Mouse (Mus musculus) cerebellum, adult 2 months (tissue): Measurements from ENCODE around the gene Rtl1.

ENCODE experiments used
- CTCF ChIP-seq: fragments of 200-500 bp; IDR thresholded peaks from 2 replicates; pipeline ENCODE4 v1.5.1; 2011; ENCODE audit warnings: low read depth, mild to moderate bottlenecking, control low read depth, low read length, moderate library complexity, borderline replicate concordance; ENCODE audit not compliant: insufficient read depth
- POLR2A ChIP-seq: fragments of 200-500 bp; IDR thresholded peaks from 2 replicates; pipeline ENCODE4 v1.6.1; 2011; ENCODE audit warnings: low read length, control low read depth, borderline replicate concordance; ENCODE audit not compliant: insufficient read depth

DNA sequence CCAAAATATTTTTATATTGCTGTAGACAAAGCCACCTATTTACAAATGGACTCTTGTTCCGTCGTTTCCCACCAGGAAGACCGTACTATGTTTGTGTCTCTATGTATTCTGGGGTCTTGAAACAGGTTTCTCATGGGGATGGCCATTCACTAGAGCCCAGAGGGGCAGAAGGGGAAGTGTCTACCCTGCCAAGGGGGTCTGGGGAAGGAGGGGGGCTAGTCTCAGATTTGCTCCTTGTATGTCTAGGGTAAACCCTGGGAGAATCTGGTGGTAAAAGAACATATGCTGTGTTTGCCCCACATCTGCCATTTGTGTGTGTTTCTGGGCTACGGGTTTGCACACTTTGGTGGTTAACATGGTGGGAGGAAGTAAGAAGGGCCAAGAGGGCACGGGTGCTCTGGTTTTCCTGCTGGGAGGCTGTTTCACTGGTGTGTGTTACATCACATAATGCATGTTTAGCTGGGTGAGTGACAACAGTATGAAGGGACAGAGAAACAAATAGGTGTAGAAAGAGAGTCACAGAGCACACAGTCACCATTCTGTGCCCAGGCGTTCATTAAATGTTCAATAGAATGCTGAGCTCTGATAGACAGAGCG lies 41.1 kb downstream of the Rtl1 start:
- TF ChIP-seq POLR2A (no peak), CTCF (no peak)
